Mouse (Mus musculus) T-helper 17 cell (primary cell): ENCODE results near the gene Dync1i1.

Experiments
- in situ Hi-C, 2 experiments: fragments of 300-600 bp; cut with MboI, MseI; formaldehyde crosslinking; loops; 1 replicate in 1 of 2; 2 replicates in 1 of 2; pipeline ENCODE4 v1.15.1; 2025; ENCODE audit warnings: high pct_unique_total_duplicates in 2 of 2

The Dync1i1 gene

DNA sequence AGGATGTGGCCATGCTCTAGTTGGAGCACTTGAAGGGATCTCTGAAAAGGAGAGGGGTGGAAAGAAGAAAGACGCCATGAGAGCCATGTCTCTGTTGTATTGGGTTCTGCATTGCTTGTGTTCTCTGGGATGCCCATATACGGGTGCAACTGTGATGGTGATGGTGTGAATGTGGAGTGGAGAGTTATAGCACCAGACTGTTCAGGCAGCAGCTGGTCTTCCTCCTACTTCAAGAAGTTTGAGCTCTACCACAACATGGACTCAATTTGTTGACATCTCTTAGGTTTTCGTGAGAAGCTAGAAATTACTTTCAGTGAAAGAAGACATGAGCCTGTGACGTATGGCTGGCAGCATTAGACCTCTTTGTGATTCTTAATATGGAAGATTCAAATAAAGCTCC lies 44.8 kb downstream of the Dync1i1 start:
- in situ Hi-C loops = no loop called here

GRCm38 (mm10) chr6:5775461-5775860 lies 50.0 kb downstream of the Dync1i1 start:
- in situ Hi-C loops = no loop called here

- in situ Hi-C loops = no loop called here
Measured at GRCm38 (mm10) chr6:5781752-5782151, 56.3 kb downstream of the Dync1i1 start.

DNA sequence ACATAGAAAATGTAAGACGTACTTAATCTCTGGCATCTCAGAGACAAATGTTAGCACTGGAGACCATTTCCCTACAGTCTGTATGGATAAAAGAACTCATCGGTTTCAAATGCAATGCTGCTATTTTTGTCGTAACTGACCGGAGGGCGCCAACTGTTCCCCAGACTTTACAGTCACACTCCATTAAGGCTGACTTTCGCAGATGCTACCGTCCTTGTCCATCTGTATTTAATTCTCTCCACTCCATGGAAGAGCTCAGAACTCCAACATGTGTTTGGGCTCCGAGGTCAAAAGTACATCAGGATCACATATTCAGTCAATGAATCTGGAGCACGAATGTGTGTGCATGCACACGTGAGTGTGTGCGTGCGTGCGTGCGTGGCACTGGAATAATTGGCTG lies 58.4 kb downstream of the Dync1i1 start:
- in situ Hi-C loops = no loop called here

GRCm38 (mm10) chr6:5790607-5791006 lies 65.2 kb downstream of the Dync1i1 start:
- in situ Hi-C loops = no loop called here

DNA sequence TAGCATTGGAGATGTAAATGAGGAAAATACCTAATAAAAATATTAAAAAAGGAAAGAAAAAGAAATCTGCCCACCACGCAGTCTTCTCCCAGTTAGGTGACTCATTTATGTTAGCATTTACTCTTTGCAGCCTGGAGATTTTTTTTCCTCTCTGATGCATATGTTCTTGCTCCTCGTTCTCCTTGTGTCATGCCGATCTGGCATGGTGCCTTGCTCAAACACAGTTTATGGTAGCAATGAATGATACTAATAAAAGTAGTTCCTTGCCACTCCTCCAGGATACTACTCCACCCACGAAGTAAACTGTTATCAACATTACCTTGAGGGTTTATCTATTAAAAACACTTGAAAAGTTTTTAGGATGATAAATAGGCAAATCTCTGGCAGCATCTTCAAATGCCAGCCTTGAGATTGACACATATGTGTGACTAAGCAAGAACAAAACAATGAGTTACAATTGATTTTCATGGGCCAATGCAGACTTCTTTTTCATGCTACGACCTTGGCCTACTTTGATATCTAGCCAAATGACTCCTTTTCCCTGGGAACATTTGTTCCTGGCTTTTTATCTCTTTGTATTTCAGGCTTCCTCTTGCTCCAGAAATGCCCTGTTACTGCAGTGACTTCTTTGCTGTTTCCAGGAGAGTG lies 68.8 kb downstream of the Dync1i1 start:
- in situ Hi-C loops = no loop called here

DNA sequence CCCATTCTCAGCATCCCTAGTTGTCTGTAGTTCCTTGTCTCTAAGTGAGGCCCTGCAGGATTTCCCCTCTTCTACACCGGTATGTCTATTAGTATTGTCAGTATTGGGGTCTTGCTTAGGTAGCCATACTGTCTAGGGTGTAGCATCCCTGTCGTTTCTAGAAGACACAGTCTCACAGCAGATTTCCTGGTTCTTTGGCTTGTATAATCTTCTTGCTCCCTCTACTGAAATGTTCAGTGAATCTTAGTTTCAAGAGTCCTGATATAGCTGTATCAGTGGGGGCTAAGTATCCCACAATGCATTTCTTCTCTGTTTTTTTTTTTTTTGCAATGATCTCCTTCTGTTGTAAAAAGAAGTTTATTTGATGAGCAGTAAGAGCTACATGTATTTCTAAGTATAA lies 69.9 kb downstream of the Dync1i1 start:
- in situ Hi-C loops = loop anchor here in 1 of 2 experiments (5.0 kb wide), 1 partner anchor 148 kb away; no protein-coding TSS in a partner anchor

DNA sequence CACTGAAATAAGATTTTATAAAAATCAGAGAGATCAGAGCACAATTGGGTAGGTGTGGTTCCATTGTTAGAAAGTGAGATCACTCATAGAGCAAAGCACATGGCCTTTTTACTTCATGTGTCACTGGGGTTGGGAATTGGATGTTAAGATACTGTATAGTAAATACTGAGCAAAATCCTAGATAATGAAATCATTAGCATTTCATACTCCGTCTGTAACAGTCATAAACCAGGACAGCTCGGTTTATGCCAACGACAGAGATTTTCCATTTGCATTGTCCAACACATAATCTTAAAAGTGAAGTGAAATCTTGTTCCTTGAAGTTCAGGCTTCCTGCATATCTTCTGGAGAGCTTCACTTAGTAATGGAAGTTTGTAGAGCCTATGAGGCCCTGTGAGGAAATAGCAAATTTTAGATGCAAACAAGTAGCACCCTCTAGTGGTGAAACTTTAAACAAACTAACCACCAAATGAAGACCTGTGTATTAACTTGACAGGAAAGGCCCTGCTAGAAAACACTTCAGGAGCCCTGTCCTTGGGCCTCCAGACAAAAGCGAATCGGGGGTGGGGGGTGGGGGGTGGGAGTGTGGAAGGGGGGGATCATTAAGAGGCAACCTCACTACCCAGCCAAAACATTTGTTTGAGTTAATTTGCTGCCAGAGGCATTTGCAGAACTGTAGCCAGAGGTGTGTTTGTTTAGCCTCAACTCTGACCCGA lies 76.8 kb downstream of the Dync1i1 start:
- in situ Hi-C loops = loop anchor here in 1 of 2 experiments (5.0 kb wide), 1 partner anchor 155 kb away; no protein-coding TSS in a partner anchor

- in situ Hi-C loops = loop anchor here in 1 of 2 experiments (5.0 kb wide), 1 partner anchor 156 kb away; no protein-coding TSS in a partner anchor
Measured at GRCm38 (mm10) chr6:5802840-5803491, 77.5 kb downstream of the Dync1i1 start.

DNA sequence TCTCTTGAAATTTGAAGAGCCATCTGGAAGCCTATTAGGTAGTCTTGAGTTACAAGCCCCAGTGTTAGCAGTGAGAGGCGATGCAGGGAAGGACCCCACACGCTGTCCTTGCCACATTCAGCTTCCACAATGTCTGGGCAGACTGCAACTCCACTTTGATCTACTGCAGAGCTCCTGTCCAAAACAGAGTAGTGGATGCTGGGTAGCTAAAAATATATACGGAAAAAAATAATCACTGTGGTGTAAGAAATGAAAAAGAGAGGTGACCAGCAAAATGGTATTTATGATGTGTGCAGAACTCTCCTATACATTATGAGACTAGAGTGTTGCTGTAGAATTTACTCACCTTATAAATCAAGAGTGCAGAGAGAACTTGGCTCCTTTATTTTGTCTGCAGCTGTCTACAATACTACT lies 82.6 kb downstream of the Dync1i1 start:
- in situ Hi-C loops = no loop called here

- in situ Hi-C loops = no loop called here
Measured at GRCm38 (mm10) chr6:5812076-5812475, 86.6 kb downstream of the Dync1i1 start.

- in situ Hi-C loops = loop anchor here in 1 of 2 experiments (5.0 kb wide), 1 partner anchor 92 kb away; the partner anchor contains the start of gene Dync1i1
Measured at GRCm38 (mm10) chr6:5819674-5820073, 94.2 kb downstream of the Dync1i1 start.

GRCm38 (mm10) chr6:5825461-5825860 lies 100.0 kb downstream of the Dync1i1 start:
- in situ Hi-C loops = loop anchor here in 1 of 2 experiments (5.0 kb wide), 1 partner anchor 102 kb away; no protein-coding TSS in a partner anchor

DNA sequence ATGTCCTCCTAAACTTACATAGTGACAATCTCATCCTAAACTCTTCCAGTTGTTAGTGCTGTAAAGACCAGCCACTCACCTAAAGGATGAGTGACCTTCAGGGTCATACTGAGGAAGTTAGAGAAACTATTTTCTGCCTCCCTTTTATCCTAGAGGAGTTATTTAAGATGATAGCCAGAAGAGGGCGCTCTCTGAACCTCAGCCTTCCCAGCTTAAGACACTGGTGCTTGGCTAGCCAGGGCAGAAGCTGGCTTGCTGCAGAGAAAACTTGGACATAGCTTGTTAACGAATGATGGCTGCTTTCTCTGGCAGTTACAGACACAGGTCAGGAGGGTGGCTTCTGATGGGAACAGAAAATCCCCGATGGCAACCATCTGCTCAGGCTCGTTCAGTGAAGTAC lies 101.6 kb downstream of the Dync1i1 start:
- in situ Hi-C loops = loop anchor here in 1 of 2 experiments (5.0 kb wide), 1 partner anchor 100 kb away; no protein-coding TSS in a partner anchor

DNA sequence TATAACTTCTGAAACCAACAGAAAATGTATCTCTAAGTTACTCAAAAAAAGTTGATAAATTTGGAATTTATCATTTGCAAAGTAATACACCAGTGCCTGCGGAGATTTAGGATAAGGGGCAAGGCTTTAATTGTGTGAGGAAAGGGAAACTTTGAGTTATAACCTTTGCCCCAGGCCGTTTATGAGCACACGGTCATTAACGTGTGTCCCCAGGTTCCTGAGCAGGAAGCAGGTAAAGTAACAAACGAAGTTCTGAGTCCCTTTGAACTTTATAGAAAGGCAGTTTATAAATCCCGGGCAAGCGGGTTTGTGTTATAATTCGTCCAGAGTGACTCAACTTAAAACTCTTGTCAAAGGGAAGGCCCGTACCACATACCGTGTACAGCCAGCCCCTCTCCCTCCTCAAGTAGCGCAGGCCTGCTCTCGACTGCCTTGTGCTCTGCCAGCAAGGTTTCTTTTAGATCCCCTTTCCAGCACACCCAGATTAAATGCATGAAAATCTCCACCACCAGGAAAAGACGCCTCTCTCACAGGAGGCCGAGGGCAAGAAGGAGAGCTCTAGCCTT lies 103.1 kb downstream of the Dync1i1 start:
- in situ Hi-C loops = loop anchor here in 1 of 2 experiments (5.0 kb wide), 1 partner anchor 99 kb away; no protein-coding TSS in a partner anchor

DNA sequence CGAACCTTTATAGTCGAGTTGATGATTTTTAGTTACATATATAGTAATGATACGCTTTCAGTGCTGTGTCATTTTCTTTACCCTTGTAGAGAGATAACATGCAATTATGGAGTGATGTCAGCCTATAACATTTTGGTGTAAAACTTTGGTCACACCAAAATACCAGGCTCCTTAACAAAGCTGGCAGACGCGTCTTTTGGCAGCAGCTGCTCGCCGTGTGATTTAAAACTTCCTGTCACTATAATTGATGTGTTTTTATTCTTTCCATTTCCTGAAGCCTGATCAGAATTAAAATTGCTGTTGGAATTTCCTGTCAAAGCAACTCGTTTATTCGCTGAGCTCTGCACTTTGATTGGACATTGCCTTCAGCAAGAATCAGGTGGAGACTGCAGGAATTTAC lies 103.7 kb downstream of the Dync1i1 start:
- in situ Hi-C loops = loop anchor here in 1 of 2 experiments (5.0 kb wide), 1 partner anchor 98 kb away; no protein-coding TSS in a partner anchor

- in situ Hi-C loops = no loop called here
Measured at GRCm38 (mm10) chr6:5830717-5831116, 105.3 kb downstream of the Dync1i1 start.

GRCm38 (mm10) chr6:5831233-5831632 lies 105.8 kb downstream of the Dync1i1 start:
- in situ Hi-C loops = no loop called here

DNA sequence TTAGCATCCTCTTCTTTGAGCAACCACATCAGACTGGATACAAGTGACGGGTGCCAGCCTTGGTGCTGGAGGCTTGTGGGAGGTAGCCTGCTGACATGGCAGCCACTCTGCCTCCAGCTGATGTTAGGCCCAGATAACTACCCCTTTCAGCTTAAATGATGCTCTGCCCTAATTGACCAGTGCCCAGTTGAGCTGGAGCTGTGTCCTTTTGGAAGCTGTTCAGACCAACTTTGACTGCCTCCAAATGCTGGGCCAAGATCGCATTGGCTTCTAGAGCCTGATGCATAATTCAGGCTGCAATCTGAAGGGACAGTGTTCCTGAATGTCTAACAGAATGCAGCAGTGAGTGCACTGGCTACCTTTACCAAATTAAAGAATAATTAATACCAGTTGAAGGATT lies 107.4 kb downstream of the Dync1i1 start:
- in situ Hi-C loops = no loop called here

- in situ Hi-C loops = no loop called here
Measured at GRCm38 (mm10) chr6:5842466-5842865, 117.0 kb downstream of the Dync1i1 start.

GRCm38 (mm10) chr6:5846154-5846553 lies 120.7 kb downstream of the Dync1i1 start:
- in situ Hi-C loops = no loop called here
